Mouse (Mus musculus): Measurements from ENCODE around the gene Ssrp1.

DNA sequence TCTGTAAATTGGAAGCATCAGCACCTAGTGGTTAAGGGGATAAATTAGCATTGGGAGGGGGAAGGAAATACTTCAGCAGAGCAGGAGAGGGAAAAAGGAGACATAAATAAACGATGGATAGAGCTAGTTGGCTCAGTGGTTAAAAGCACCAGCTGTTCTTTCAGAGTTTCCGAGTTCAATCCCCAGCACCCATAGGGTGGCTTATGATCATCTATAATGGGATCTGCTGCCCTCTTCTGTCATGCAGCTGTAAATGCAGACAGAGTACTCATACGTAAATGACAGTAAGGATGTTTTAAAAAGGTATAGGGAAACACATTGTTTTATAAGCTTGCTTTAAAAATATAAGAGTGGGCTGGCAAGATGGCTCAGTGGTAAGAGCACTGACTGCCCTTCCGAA, 29.3 kb upstream of the Ssrp1 start:
- TF ChIP-seq CTCF (conservative IDR thresholded peaks at IDR 0.05; ENCODE audit: low read length) (peak; percentile 62), POU5F1 (IDR thresholded peaks at IDR 0.05; ENCODE audit: borderline replicate concordance, low read length) (no peak)
